Mouse (Mus musculus): ENCODE results near the gene Mier3.

- TF ChIP-seq CTCF (IDR thresholded peaks at IDR 0.05; ENCODE audit: low read depth), result no peak
- no peak for TF ChIP-seq EP300 (IDR thresholded peaks at IDR 0.05; ENCODE audit: low read depth)
Observed at GRCm38 (mm10) chr13:111703396-111703795, 22.6 kb downstream of the Mier3 start.
